Mouse (Mus musculus) limb, embryonic 14.5 days (tissue): Measurements from ENCODE around the gene Glud1. TPM values are rescaled to one million over a fixed set of nuclear protein-coding genes. Genes with fewer than 3 reads are reported as not detected.
"Not testable (repeated sequence)": the region's sequence is repeated elsewhere in the genome, so short reads cannot be mapped to it uniquely, and the experiment has no call there.

Experiments used
- ATAC-seq: fragments of 200-750 bp; cut with Nextera tagmentation; 2 replicates; pipeline ENCODE4 v1.8.0; 2017; ENCODE audit warnings: low read depth, moderate number of reproducible peaks, moderate TSS enrichment; ENCODE audit not compliant: low FRiP score
- DNase-seq: peaks from one replicate; pipeline ENCODE4 v3.0.0-alpha.2; 2015; ENCODE audit warnings: low spot score
- H3K27ac ChIP-seq: fragments of 300-500 bp; sonication (generic); replicated peaks from 2 replicates; pipeline ENCODE4 v1.5.1; 2014; ENCODE audit warnings: low read depth, mild to moderate bottlenecking, low read length, moderate library complexity, mixed read lengths
- H3K27me3 ChIP-seq: fragments of 300-500 bp; sonication (generic); 2 replicates; pipeline ENCODE4 v1.6.1; 2014; ENCODE audit warnings: low read length, mixed read lengths; ENCODE audit not compliant: control insufficient read depth, insufficient read depth
- H3K36me3 ChIP-seq: fragments of 300-500 bp; sonication (generic); 2 replicates; pipeline ENCODE4 v1.6.1; 2014; ENCODE audit warnings: mild to moderate bottlenecking, low read length, moderate library complexity, mixed read lengths; ENCODE audit not compliant: control insufficient read depth, insufficient read depth
- H3K4me1 ChIP-seq: fragments of 300-500 bp; sonication (generic); 2 replicates; pipeline ENCODE4 v1.6.1; 2014; ENCODE audit warnings: antibody characterized with exemption, low read length, mixed read lengths; ENCODE audit not compliant: control insufficient read depth, insufficient read depth
- H3K4me2 ChIP-seq: fragments of 300-500 bp; sonication (generic); replicated peaks from 2 replicates; pipeline ENCODE4 v1.6.1; 2014; ENCODE audit warnings: low read depth, mild to moderate bottlenecking, low read length, moderate library complexity; ENCODE audit not compliant: severe bottlenecking
- H3K4me3 ChIP-seq: fragments of 300-500 bp; sonication (generic); replicated peaks from 2 replicates; pipeline ENCODE4 v1.5.1; 2014; ENCODE audit warnings: low read length
- H3K9ac ChIP-seq: fragments of 300-500 bp; sonication (generic); 2 replicates; pipeline ENCODE4 v1.6.1; 2014; ENCODE audit warnings: mild to moderate bottlenecking, low read depth, low read length, moderate library complexity; ENCODE audit not compliant: severe bottlenecking
- H3K9me3 ChIP-seq: fragments of 300-500 bp; sonication (generic); 2 replicates; pipeline ENCODE4 v1.6.1; 2016; ENCODE audit warnings: low read length; ENCODE audit not compliant: control insufficient read depth
- POLR2A ChIP-seq: fragments of 200-500 bp; IDR thresholded peaks from 2 replicates; pipeline ENCODE4 v1.8.0; 2012; ENCODE audit warnings: inconsistent platforms, mild to moderate bottlenecking, moderate library complexity, borderline replicate concordance; ENCODE audit not compliant: insufficient read depth, insufficient read length; ENCODE audit errors: extremely low read depth
- WGBS: fragments of 180-500 bp; shearing (Covaris S2); extraction: QIAGEN DNeasy Blood & Tissue Kit; methylation state at CpG from one replicate; pipeline ENCODE4 v1.1.7; 2014; 5-methylcytosine and 5-hydroxymethylcytosine counted together
- polyA plus RNA-seq, 2 experiments: library from polyadenylated mRNA; depleted of rRNA in 1 of 2; stranded (reverse) in 1 of 2; unstranded in 1 of 2; fragments of >200 nt; fragmentation: Nextera tagmentation in 1 of 2; extraction: Ambion mirVana in 1 of 2; gene quantifications; 2 replicates each; pipeline versions ENCODE4 v1.2.1 to v1.2.3; 2012 to 2014

Gene Glud1
- polyA plus RNA-seq, 2 experiments, result 67.3 to 81.2 TPM

GRCm38 (mm10) chr14:34311691-34312090 lies 1.2 kb downstream of the Glud1 start:
- 2% methylated on average over 4 of the region's 4 CpGs for WGBS
- peak overlapping the region; percentile 67 for H3K4me2 ChIP-seq
- ATAC-seq, result no peak
- H3K27ac ChIP-seq, result no peak overlapping the region
- H3K4me3 ChIP-seq, result peak overlapping the region; percentile 83
- peaks cover 11% of the 10 kb centered on the region for H3K4me1 ChIP-seq
- H3K36me3 ChIP-seq, result peaks cover 5% of the 10 kb centered on the region; the same call in 1 of the 2 replicates
- no peak for TF ChIP-seq POLR2A
- peak; percentile 64 for DNase-seq
- no peaks in the 10 kb centered on the region for H3K9me3 ChIP-seq
- no peaks in the 10 kb centered on the region for H3K27me3 ChIP-seq
- H3K9ac ChIP-seq, result peak overlapping the region; percentile 94

DNA sequence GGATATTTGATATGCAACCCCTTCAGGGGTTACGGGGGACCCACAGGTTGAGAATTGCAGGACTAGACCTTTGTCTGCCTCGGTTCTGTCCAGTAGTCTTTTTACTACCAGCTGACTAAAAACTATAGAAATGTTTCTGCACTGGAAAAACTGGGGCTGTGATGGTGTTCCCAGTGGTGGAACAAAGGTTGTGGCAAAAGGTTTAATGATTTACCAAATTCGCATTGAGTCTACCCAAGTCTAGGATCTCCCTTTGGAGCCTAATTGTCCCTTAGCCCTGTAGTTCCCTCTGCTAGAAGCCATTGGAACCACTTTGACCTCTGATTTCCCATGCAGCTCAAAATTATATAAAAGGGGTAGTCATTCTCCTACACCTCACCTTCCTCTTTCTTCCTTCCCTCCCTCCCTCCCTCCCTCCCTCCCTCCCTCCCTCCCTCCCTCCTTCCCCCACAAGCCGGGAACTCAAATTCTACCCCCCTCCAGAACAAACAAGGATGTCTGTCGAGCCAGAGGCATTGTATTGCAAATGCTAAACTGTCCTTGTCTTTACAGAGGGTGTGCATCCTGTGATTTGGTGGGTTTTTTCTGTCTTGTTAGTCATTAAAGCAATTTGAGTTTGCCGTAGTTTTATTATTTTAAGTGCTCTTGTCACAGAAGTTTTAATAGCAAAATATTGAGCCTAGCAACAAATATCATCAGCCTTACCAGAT lies 2.0 kb downstream of the Glud1 start:
- Histone ChIP-seq H3K4me1 (peaks cover 11% of the 10 kb centered on the region), H3K4me3 (peak overlapping the region; percentile 83), H3K36me3 (peaks cover 5% of the 10 kb centered on the region; the same call in 1 of the 2 replicates), H3K9ac (0 out of 2 replicates have a peak overlapping the region, but pooled peaks have one; percentile 38), H3K9me3 (no peaks in the 10 kb centered on the region), H3K27me3 (no peaks in the 10 kb centered on the region), H3K4me2 (peak overlapping the region; percentile 67), H3K27ac (no peak overlapping the region)
- TF ChIP-seq POLR2A, result no peak
- ATAC-seq (no peak), DNase-seq (no peak)
- WGBS, result 20% methylated on average over 5 of the region's 6 CpGs

- TF ChIP-seq POLR2A, result no peak
- Histone ChIP-seq H3K9ac (no peak overlapping the region), H3K4me3 (no peak overlapping the region), H3K4me2 (no peak overlapping the region), H3K36me3 (peaks cover 9% of the 10 kb centered on the region), H3K27me3 (no peaks in the 10 kb centered on the region), H3K9me3 (no peaks in the 10 kb centered on the region), H3K27ac (no peak overlapping the region), H3K4me1 (peaks cover 11% of the 10 kb centered on the region)
- no peak for DNase-seq
- ATAC-seq, result no peak
- WGBS, result 94% methylated on average over 3 of the region's 3 CpGs
Observed at GRCm38 (mm10) chr14:34313612-34314011, 3.1 kb downstream of the Glud1 start.

- not testable (repeated sequence) for ATAC-seq, H3K4me2 ChIP-seq
- 88% methylated on average over 8 of the region's 8 CpGs for WGBS
Observed at GRCm38 (mm10) chr14:34314383-34314782, 3.9 kb downstream of the Glud1 start.

GRCm38 (mm10) chr14:34314796-34315195 lies 4.3 kb downstream of the Glud1 start:
- DNase-seq, result no peak

More at GRCm38 (mm10) chr14:34314383-34314782, 3.9 kb downstream of the Glud1 start:
- H3K4me1 ChIP-seq, result peaks cover 11% of the 10 kb centered on the region
- DNase-seq, H3K9me3 ChIP-seq, H3K27me3 ChIP-seq, H3K4me3 ChIP-seq, H3K36me3 ChIP-seq, H3K9ac ChIP-seq, H3K27ac ChIP-seq: not testable (repeated sequence)

More at GRCm38 (mm10) chr14:34314796-34315195, 4.3 kb downstream of the Glud1 start:
- Histone ChIP-seq H3K36me3 (peaks cover 11% of the 10 kb centered on the region), H3K4me1 (peaks cover 11% of the 10 kb centered on the region), H3K4me3 (no peak overlapping the region), H3K9ac (no peak overlapping the region), H3K4me2 (no peak overlapping the region), H3K27me3 (no peaks in the 10 kb centered on the region), H3K9me3 (no peaks in the 10 kb centered on the region), H3K27ac (no peak overlapping the region)
- no peak for TF ChIP-seq POLR2A
- WGBS, result 53% methylated on average over 3 of the region's 3 CpGs
- no peak for ATAC-seq
